Mouse (Mus musculus) brain, embryonic 14.5 days (tissue): ENCODE measurements around the gene Ripk3. TPM values are rescaled to one million over a fixed set of nuclear protein-coding genes. Genes with fewer than 3 reads are reported as not detected.

Source experiments
- DNase-seq: peaks from one replicate; pipeline ENCODE4 v3.0.0-alpha.2; 2011; ENCODE audit warnings: low read depth
- CTCF ChIP-seq: fragments of 200-500 bp; IDR thresholded peaks from 2 replicates; pipeline ENCODE4 v1.5.1; 2012; ENCODE audit warnings: inconsistent platforms, mild to moderate bottlenecking, moderate library complexity, borderline replicate concordance; ENCODE audit not compliant: insufficient read depth, insufficient read length; ENCODE audit errors: extremely low read depth
- POLR2A ChIP-seq: fragments of 200-500 bp; IDR thresholded peaks from 2 replicates; pipeline ENCODE4 v1.6.1; 2012; ENCODE audit warnings: mild to moderate bottlenecking, inconsistent platforms, borderline replicate concordance; ENCODE audit not compliant: poor library complexity, insufficient read depth, insufficient read length, severe bottlenecking; ENCODE audit errors: extremely low read depth
- polyA plus RNA-seq: library from polyadenylated mRNA; depleted of rRNA; stranded (reverse); fragments of >200 nt; gene quantifications from 2 replicates; pipeline ENCODE4 v1.2.3, GENCODE M21; 2012; rRNA removed

Gene Ripk3
- 2.5 and 2.6 TPM in 2 replicates for polyA plus RNA-seq

DNA sequence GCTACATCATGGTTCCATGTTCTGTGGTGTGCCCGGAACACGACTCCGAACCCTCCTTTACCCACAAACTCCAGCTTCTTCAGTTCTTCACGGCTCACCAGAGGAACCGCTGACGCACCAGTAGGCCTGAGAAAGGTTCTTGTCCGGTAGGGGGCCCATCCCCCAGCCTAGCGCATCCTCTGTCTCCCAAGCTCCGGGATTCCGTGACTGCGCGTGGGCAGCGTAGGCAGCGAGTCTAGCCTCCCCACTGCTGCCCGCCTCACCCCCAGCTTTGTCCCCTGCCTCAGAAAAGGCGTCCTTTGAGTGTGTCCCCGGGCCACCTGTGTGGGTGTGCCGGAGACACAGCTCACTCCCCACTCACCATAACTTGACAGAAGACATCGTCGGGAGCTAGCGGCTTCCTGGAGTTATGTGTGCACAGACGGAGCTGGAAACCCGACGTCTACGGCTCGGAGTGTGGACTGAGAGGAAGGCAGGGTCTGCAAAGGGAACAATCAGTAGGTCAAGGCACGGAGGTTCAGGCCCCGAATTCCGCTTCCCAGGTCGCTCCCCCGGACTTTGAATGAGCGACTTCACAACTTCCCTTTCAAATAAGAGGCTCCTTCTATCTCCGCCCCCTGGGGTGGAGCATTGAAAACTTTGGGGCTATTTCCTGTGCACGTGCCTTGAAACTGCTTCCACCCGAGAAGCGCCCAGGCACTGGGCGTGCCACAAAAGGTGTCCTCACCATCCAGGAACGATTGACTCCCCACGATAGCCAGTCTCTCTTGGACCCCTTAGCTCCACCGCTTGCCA is at the start of gene Ripk3:
TSS of gene Ripk3 (minus strand) at position 610 of the 795 bp plus-strand sequence.
- no peak for TF ChIP-seq POLR2A
- no peak for TF ChIP-seq CTCF

GRCm38 (mm10) chr14:55838312-55838711 is 49.6 kb upstream of the Ripk3 start:
- DNase-seq, result no peak
- no peak for TF ChIP-seq CTCF
- TF ChIP-seq POLR2A, result no peak

More for the DNA sequence above, at the start of gene Ripk3:
- no peak for DNase-seq

DNA sequence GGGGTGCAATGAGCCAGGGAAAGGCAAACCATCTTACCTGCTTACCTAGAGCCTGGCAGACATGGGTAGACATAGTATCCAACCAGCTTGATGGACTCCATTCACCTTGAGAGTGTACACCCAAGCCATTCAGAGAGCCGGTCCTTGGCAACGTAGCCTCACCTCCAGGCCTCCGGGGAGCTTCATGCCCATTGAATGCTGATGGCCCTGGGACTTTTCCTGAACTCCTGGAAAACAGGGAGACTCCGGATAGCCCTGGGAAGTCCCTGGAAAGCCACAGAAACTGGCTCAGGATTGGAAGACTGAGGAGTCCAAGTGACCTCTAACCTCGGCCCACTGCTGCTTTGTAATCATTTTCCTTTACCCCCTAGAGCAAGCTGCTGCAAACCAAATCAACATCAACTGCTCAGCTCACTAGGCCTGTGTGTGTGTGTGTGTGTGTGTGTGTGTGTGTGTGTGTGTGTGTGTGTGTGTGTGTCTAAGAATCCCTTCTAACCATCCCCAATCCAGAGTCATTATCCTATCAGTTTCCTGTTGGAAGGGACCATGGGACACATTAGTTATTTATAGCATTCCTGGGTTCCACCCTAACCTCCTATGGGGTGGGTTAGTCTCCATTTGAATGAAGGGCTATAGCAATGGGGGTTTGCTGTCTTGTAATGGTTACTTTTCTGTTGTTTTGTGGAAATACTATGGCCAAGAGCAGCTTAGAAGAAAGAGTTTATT is 46.3 kb upstream of the Ripk3 start:
- no peak for DNase-seq
- TF ChIP-seq CTCF, result no peak
- TF ChIP-seq POLR2A, result no peak

DNA sequence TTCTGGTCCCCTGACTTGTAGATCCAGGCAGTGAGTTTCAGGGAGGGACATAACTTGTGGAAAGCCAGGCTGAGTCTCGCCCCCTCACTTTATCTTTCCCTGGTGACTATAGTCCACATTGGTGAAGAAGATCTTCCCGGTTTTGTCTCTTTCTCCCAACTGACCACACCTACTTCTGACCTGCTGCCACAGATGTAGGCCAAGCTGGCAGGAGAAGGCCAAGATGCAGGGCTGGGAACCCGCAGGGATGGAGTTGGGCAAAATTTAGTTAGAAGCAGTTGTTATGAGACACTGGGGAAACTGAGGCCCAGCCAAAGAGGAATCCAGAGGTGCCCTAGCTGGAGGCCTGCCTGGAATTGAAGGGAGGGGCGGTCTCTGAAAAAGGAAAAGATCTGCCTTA is 44.5 kb upstream of the Ripk3 start:
- TF ChIP-seq POLR2A (no peak), CTCF (no peak)
- no peak for DNase-seq

GRCm38 (mm10) chr14:55830331-55830730 is 41.7 kb upstream of the Ripk3 start:
- no peak for DNase-seq
- TF ChIP-seq CTCF (no peak), POLR2A (no peak)

DNA sequence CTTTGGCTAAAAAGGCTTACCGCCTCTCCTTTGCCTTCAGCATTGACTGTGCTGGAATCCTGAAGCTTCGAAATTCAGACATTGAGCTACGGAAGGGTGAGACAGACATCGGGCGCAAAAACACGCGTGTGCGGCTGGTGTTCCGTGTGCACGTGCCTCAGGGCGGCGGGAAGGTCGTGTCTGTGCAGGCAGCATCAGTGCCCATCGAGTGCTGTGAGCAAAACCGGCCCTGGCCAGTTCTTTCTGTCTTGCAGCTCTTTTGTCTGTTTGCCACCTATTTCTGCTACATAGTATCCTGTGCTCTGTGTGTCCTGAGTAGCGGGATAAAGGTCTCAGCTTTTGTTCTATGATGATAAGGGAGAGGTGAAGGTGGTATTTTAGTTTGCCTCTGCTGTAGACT is 41.2 kb upstream of the Ripk3 start:
- TF ChIP-seq POLR2A, result no peak
- TF ChIP-seq CTCF, result no peak
- no peak for DNase-seq

GRCm38 (mm10) chr14:55828716-55829263 is 40.1 kb upstream of the Ripk3 start:
- TF ChIP-seq CTCF (no peak), POLR2A (no peak)
- DNase-seq, result no peak

- no peak for TF ChIP-seq POLR2A
- TF ChIP-seq CTCF, result no peak
- DNase-seq, result peak; percentile 48
Measured at GRCm38 (mm10) chr14:55826551-55827340, 38.1 kb upstream of the Ripk3 start.

DNA sequence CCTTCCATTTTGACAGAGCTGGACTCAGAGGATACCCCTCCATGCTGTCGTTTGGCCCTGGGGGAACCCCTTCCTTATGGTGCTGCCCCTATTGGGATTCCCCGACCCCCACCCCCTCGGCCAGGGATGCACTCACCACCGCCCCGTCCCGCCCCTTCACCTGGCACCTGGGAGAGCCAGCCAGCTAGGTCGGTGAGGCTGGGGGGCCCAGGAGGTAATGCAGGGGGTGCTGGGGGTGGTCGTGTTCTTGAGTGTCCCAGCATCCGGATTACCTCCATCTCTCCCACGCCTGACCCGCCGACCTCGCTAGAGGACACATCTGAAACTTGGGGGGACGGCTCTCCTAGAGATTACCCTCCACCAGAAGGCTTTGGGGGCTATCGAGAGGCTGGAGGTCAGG is 37.5 kb upstream of the Ripk3 start:
- TF ChIP-seq CTCF (no peak), POLR2A (no peak)
- DNase-seq, result no peak

GRCm38 (mm10) chr14:55825216-55826051 is 36.8 kb upstream of the Ripk3 start:
- peak; percentile 8; the same call in 1 of the 2 replicates for TF ChIP-seq CTCF
- no peak for TF ChIP-seq POLR2A
- DNase-seq, result peak; percentile 84
